In the genomic region with DNA sequence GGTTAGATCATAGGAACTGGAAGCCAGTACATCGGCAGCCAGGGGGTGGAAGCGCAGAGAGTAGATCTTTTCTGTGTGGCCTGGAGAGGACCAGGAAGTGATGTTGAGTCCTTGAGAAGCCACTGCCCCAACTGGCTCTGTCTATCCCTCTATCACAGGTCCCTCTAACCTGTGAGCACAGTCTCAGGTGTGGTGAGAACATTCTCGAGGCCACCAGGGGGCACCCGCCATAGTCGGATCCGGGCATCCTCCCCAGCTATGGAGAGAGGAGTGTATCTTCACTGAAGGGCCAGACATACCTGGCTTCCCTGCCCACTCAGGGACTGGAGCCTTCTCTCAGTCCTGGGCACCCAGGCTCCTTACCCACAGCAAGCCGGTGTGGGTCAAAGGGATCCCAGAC, we compare ENCODE assay signal across 8 mouse cellular contexts. TPM values are rescaled to one million over a fixed set of nuclear protein-coding genes. Genes with fewer than 3 reads are reported as not detected.
DNase-seq lines count a peak whose midpoint lies in the region; ATAC-seq and TF ChIP-seq lines count a peak whose summit lies in the region.

No protein-coding gene starts in this region.

- peak; percentile 55 for DNase-seq in NIH3T3 (ENCODE audit: low read depth)
- DNase-seq in lung, adult 2 months: peak; percentile 65
- no peak for DNase-seq in natural killer cell, adult 2 months (ENCODE audit: low spot score in 2 of 2)
- no peak for DNase-seq in gastrocnemius, postnatal 10 days
- DNase-seq in adrenal gland, postnatal 14 days: no peak

- H3K36me3 ChIP-seq in hindbrain, embryonic 16.5 days (ENCODE audit: control insufficient read depth, insufficient read depth, low read length): 0 out of 2 replicates have a peak, but pooled peaks cover 8% of the 10 kb centered on the region
- peaks cover 14% of the 10 kb centered on the region for H3K36me3 ChIP-seq in hindbrain, embryonic 12.5 days

- no peak overlapping the region for H3K4me2 ChIP-seq in hindbrain, embryonic 16.5 days (ENCODE audit: low read length)
- no peak overlapping the region for H3K4me2 ChIP-seq in hindbrain, embryonic 12.5 days (replicated peaks)

- ATAC-seq in hindbrain, embryonic 16.5 days: peak; percentile 22; the same call in 1 of the 2 replicates
- no peak for ATAC-seq in hindbrain, embryonic 12.5 days (ENCODE audit: low FRiP score)
- peak; percentile 32 for ATAC-seq in inflammation-experienced regulatory T-cells, adult 6 months

- WGBS in hindbrain, embryonic 16.5 days: 53% methylated on average over 7 of the region's 7 CpGs
- 41% methylated on average over 7 of the region's 7 CpGs for WGBS in hindbrain, embryonic 12.5 days
- WGBS in lung, adult 2 months: 49% methylated on average over 7 of the region's 7 CpGs

- TF ChIP-seq POLR2A in lung, adult 2 months (IDR thresholded peaks at IDR 0.05; ENCODE audit: borderline replicate concordance, extremely low read depth, low read depth, low read length): no peak

- H3K4me1 ChIP-seq in hindbrain, embryonic 16.5 days (ENCODE audit: control insufficient read depth, insufficient read depth, low read depth, low read length): no peaks in the 10 kb centered on the region
- no peaks in the 10 kb centered on the region for H3K4me1 ChIP-seq in hindbrain, embryonic 12.5 days
- H3K4me1 ChIP-seq in lung, adult 2 months (ENCODE audit: control insufficient read depth, insufficient read depth, low read length): no peaks in the 10 kb centered on the region

- no peak overlapping the region for H3K4me3 ChIP-seq in hindbrain, embryonic 16.5 days (ENCODE audit: low read length)
- no peak overlapping the region for H3K4me3 ChIP-seq in hindbrain, embryonic 12.5 days
- H3K4me3 ChIP-seq in lung, adult 2 months (replicated peaks; ENCODE audit: extremely low read depth, low read depth, low read length): no peak overlapping the region

- 0 out of 2 replicates have a peak, but pooled peaks have one; percentile 25 for TF ChIP-seq CTCF in lung, adult 2 months (IDR thresholded peaks at IDR 0.05; ENCODE audit: insufficient read depth, low read length)

- H3K27ac ChIP-seq in hindbrain, embryonic 16.5 days (ENCODE audit: low read depth, low read length): no peak overlapping the region
- no peak overlapping the region for H3K27ac ChIP-seq in hindbrain, embryonic 12.5 days

- H3K27me3 ChIP-seq in hindbrain, embryonic 16.5 days (replicated peaks; ENCODE audit: control insufficient read depth, insufficient read depth, low read length): no peaks in the 10 kb centered on the region
- H3K27me3 ChIP-seq in hindbrain, embryonic 12.5 days: no peaks in the 10 kb centered on the region

- no peaks in the 10 kb centered on the region for H3K9me3 ChIP-seq in hindbrain, embryonic 16.5 days (ENCODE audit: control insufficient read depth, low read length)
- H3K9me3 ChIP-seq in hindbrain, embryonic 12.5 days (replicated peaks): no peaks in the 10 kb centered on the region

- no peak overlapping the region for H3K9ac ChIP-seq in hindbrain, embryonic 16.5 days (ENCODE audit: low read depth, low read length)
- no peak overlapping the region for H3K9ac ChIP-seq in hindbrain, embryonic 12.5 days

RNA-seq across cellular contexts. Expression of a gene that starts 7.3 kb away (rescaled TPM):
- polyA plus RNA-seq in hindbrain, embryonic 16.5 days (2015; fragmentation: Nextera tagmentation; extraction: Ambion mirVana): 139 and 150 TPM in 2 replicates
- 112 and 119 TPM in 2 replicates for polyA plus RNA-seq in hindbrain, embryonic 12.5 days (2016; fragmentation: Nextera tagmentation; extraction: Ambion mirVana)
- 10 to 100 TPM; 17.3 to 41.9 (median 31.7) TPM for polyA plus RNA-seq in inflammation-experienced regulatory T-cells, adult 6 months (2017; shearing (Covaris generic))
- polyA plus RNA-seq in lung, adult 2 months (2012; rRNA removed): 8.4 and 12.3 TPM in 2 replicates
- 10 to 100 TPM; 79.3 to 82.7 TPM for total RNA-seq in gastrocnemius, postnatal 10 days (2021)
- total RNA-seq in adrenal gland, postnatal 14 days (2021): 108 and 140 TPM in 2 replicates

RNA-seq across cellular contexts. Expression of a gene that starts 7.7 kb away (rescaled TPM):
- polyA plus RNA-seq in hindbrain, embryonic 16.5 days (2015; fragmentation: Nextera tagmentation; extraction: Ambion mirVana): 6.0 and 7.0 TPM in 2 replicates
- 16.3 and 18.0 TPM in 2 replicates for polyA plus RNA-seq in hindbrain, embryonic 12.5 days (2016; fragmentation: Nextera tagmentation; extraction: Ambion mirVana)
- 1 to 10 TPM in 1 of 3 experiments, under 1 TPM in 2; 0.78 to 1.6 (median 0.84) TPM for polyA plus RNA-seq in inflammation-experienced regulatory T-cells, adult 6 months (2017; shearing (Covaris generic))
- polyA plus RNA-seq in lung, adult 2 months (2012; rRNA removed): 86.4 and 91.1 TPM in 2 replicates
- total RNA-seq in gastrocnemius, postnatal 10 days (2021): 10 to 100 TPM in 1 of 2 experiments, 1 to 10 TPM in 1; 9.7 to 13.0 TPM
- 11.4 and 14.9 TPM in 2 replicates for total RNA-seq in adrenal gland, postnatal 14 days (2021)

RNA-seq across cellular contexts. Expression of a gene that starts 7.7 kb away (rescaled TPM):
- polyA plus RNA-seq in hindbrain, embryonic 16.5 days (2015; fragmentation: Nextera tagmentation; extraction: Ambion mirVana): 70.6 and 71.9 TPM in 2 replicates
- polyA plus RNA-seq in hindbrain, embryonic 12.5 days (2016; fragmentation: Nextera tagmentation; extraction: Ambion mirVana): 56.2 and 56.9 TPM in 2 replicates
- polyA plus RNA-seq in inflammation-experienced regulatory T-cells, adult 6 months (2017; shearing (Covaris generic)): 10 to 100 TPM; 21.1 to 28.7 (median 25.3) TPM
- polyA plus RNA-seq in lung, adult 2 months (2012; rRNA removed): 16.1 and 21.2 TPM in 2 replicates
- 10 to 100 TPM; 71.4 to 87.2 TPM for total RNA-seq in gastrocnemius, postnatal 10 days (2021)
- total RNA-seq in adrenal gland, postnatal 14 days (2021): 166 and 173 TPM in 2 replicates

RNA-seq across cellular contexts. Expression of a gene that starts 37.5 kb away (rescaled TPM):
- polyA plus RNA-seq in hindbrain, embryonic 16.5 days (2015; fragmentation: Nextera tagmentation; extraction: Ambion mirVana): 13.0 and 14.2 TPM in 2 replicates
- 34.0 and 34.3 TPM in 2 replicates for polyA plus RNA-seq in hindbrain, embryonic 12.5 days (2016; fragmentation: Nextera tagmentation; extraction: Ambion mirVana)
- under 1 TPM; 0.15 to 0.36 (median 0.16) TPM for polyA plus RNA-seq in inflammation-experienced regulatory T-cells, adult 6 months (2017; shearing (Covaris generic))
- polyA plus RNA-seq in lung, adult 2 months (2012; rRNA removed): 66.5 and 76.4 TPM in 2 replicates
- 10 to 100 TPM; 22.2 to 32.3 TPM for total RNA-seq in gastrocnemius, postnatal 10 days (2021)
- 23.7 and 25.1 TPM in 2 replicates for total RNA-seq in adrenal gland, postnatal 14 days (2021)

RNA-seq across cellular contexts. Expression of a gene that starts 47.5 kb away (rescaled TPM):
- polyA plus RNA-seq in hindbrain, embryonic 16.5 days (2015; fragmentation: Nextera tagmentation; extraction: Ambion mirVana): 32.1 and 36.6 TPM in 2 replicates
- polyA plus RNA-seq in hindbrain, embryonic 12.5 days (2016; fragmentation: Nextera tagmentation; extraction: Ambion mirVana): 22.8 and 24.3 TPM in 2 replicates
- polyA plus RNA-seq in inflammation-experienced regulatory T-cells, adult 6 months (2017; shearing (Covaris generic)): 100 to 1,000 TPM in 2 of 3 experiments, 10 to 100 TPM in 1; 94.9 to 137 (median 111) TPM
- 60.6 and 60.9 TPM in 2 replicates for polyA plus RNA-seq in lung, adult 2 months (2012; rRNA removed)
- total RNA-seq in gastrocnemius, postnatal 10 days (2021): 10 to 100 TPM; 16.3 to 23.3 TPM
- 33.6 and 38.7 TPM in 2 replicates for total RNA-seq in adrenal gland, postnatal 14 days (2021)

Comparison
In these comparisons a context has a peak if more than half of its experiments do, and no peak if none do; other contexts are left out.
1. DNase-seq: peak in NIH3T3 (single experiment) and lung, adult 2 months (single experiment); none in natural killer cell, adult 2 months (0 of 2), gastrocnemius, postnatal 10 days (single experiment) and adrenal gland, postnatal 14 days (single experiment).